Mouse (Mus musculus) CH12.LX (cell line): ENCODE data around the gene Tfg. TPM values are rescaled to one million over a fixed set of nuclear protein-coding genes. Genes with fewer than 3 reads are reported as not detected.

Source experiments
- DNase-seq: peaks from one replicate; pipeline ENCODE4 v3.0.0-alpha.2; 2013; ENCODE audit errors: extremely low read depth
- H3K27ac ChIP-seq: 2 replicates; pipeline ENCODE4 v1.5.1; 2012; ENCODE audit warnings: low read depth, mild to moderate bottlenecking, control low read depth, moderate library complexity; ENCODE audit not compliant: insufficient read depth
- H3K27me3 ChIP-seq: replicated peaks from 2 replicates; pipeline ENCODE3; 2012; ENCODE audit warnings: inconsistent platforms
- H3K36me3 ChIP-seq, 2 experiments: replicated peaks in 1 of 2; 2 replicates each; pipeline versions ENCODE3 to v1.6.1; 2012; ENCODE audit warnings: inconsistent platforms in 1 of 2, low read length in 1 of 2, mild to moderate bottlenecking in 1 of 2, mixed read lengths in 1 of 2, moderate library complexity in 1 of 2; ENCODE audit not compliant: control insufficient read depth in 1 of 2, insufficient read depth in 1 of 2
- H3K4me1 ChIP-seq, 2 experiments: 2 replicates each; pipeline ENCODE4 v1.6.1; 2012; ENCODE audit warnings: inconsistent platforms in 1 of 2, moderate library complexity in 1 of 2; ENCODE audit not compliant: insufficient read depth in 2 of 2, control insufficient read depth in 1 of 2
- H3K4me2 ChIP-seq: 2 replicates; pipeline ENCODE4 v1.6.1; 2012; ENCODE audit warnings: low read depth, mild to moderate bottlenecking, control low read depth; ENCODE audit not compliant: poor library complexity, insufficient read depth, severe bottlenecking
- H3K4me3 ChIP-seq, 3 experiments: fragments of 150-350 bp in 1 of 3; sonication (generic) in 1 of 3; replicated peaks in 1 of 3; 2 replicates each; pipeline versions ENCODE3 to v1.5.1; 2011 to 2012; ENCODE audit warnings: low read depth in 2 of 3, low read length in 2 of 3, mild to moderate bottlenecking in 2 of 3, moderate library complexity in 2 of 3, control low read depth in 1 of 3, improper control_type of control experiment in 1 of 3, inconsistent platforms in 1 of 3, mixed read lengths in 1 of 3; ENCODE audit not compliant: poor library complexity in 1 of 3
- H3K79me2 ChIP-seq: replicated peaks from 2 replicates; pipeline ENCODE4 v1.6.1; 2012; ENCODE audit warnings: mild to moderate bottlenecking, moderate library complexity; ENCODE audit not compliant: control insufficient read depth, poor library complexity, insufficient read depth, severe bottlenecking; ENCODE audit errors: extremely low read depth
- H3K9ac ChIP-seq: 2 replicates; pipeline ENCODE4 v1.6.1; 2012; ENCODE audit warnings: low read depth, mild to moderate bottlenecking, control low read depth, moderate library complexity; ENCODE audit not compliant: insufficient read depth
- H3K9me3 ChIP-seq: replicated peaks from 2 replicates; pipeline ENCODE3; 2012; ENCODE audit warnings: low read length, inconsistent platforms, mixed read lengths
- BHLHE40 ChIP-seq: IDR thresholded peaks from 2 replicates; pipeline ENCODE4 v1.6.1; 2011; ENCODE audit warnings: mild to moderate bottlenecking, low read depth, low read length, improper control_type of control experiment
- CHD1 ChIP-seq: IDR thresholded peaks from 2 replicates; pipeline ENCODE4 v1.6.1; 2012; ENCODE audit warnings: low read depth, low read length, improper control_type of control experiment, inconsistent platforms
- CHD2 ChIP-seq: IDR thresholded peaks from 2 replicates; pipeline ENCODE4 v1.6.1; 2011; ENCODE audit warnings: low read length, improper control_type of control experiment
- CTCF ChIP-seq, 2 experiments: IDR thresholded peaks in 1 of 2; conservative IDR thresholded peaks in 1 of 2; 2 replicates each; pipeline ENCODE4 v1.5.1; 2011 to 2012; ENCODE audit warnings: low read depth in 2 of 2, low read length in 2 of 2, improper control_type of control experiment in 1 of 2, inconsistent platforms in 1 of 2, mild to moderate bottlenecking in 1 of 2, moderate library complexity in 1 of 2
- E2F4 ChIP-seq: IDR thresholded peaks from 2 replicates; pipeline ENCODE4 v1.6.1; 2011; ENCODE audit warnings: low read depth, low read length, improper control_type of control experiment; ENCODE audit not compliant: insufficient replicate concordance
- ELF1 ChIP-seq: IDR thresholded peaks from 2 replicates; pipeline ENCODE4 v1.6.1; 2014; ENCODE audit warnings: low read depth, mild to moderate bottlenecking, inconsistent platforms, low read length, improper control_type of control experiment
- EP300 ChIP-seq: IDR thresholded peaks from 2 replicates; pipeline ENCODE4 v1.6.1; 2011; ENCODE audit warnings: low read length, improper control_type of control experiment
- GABPA ChIP-seq: IDR thresholded peaks from 2 replicates; pipeline ENCODE4 v1.6.1; 2012; ENCODE audit warnings: low read depth, low read length, improper control_type of control experiment, inconsistent platforms; ENCODE audit not compliant: insufficient replicate concordance
- HCFC1 ChIP-seq: IDR thresholded peaks from 2 replicates; pipeline ENCODE4 v1.6.1; 2012; ENCODE audit warnings: low read depth, mild to moderate bottlenecking, inconsistent platforms, low read length, improper control_type of control experiment
- IRF4 ChIP-seq: IDR thresholded peaks from 2 replicates; pipeline ENCODE4 v1.6.1; 2014; ENCODE audit warnings: low read depth, mild to moderate bottlenecking, inconsistent platforms, low read length, improper control_type of control experiment
- JUN ChIP-seq: IDR thresholded peaks from 2 replicates; pipeline ENCODE4 v1.6.1; 2011; ENCODE audit warnings: low read depth, mild to moderate bottlenecking, low read length, improper control_type of control experiment, moderate library complexity; ENCODE audit not compliant: insufficient read depth
- JUND ChIP-seq: conservative IDR thresholded peaks from 2 replicates; pipeline ENCODE4 v1.6.1; 2011; ENCODE audit warnings: low read depth, low read length, improper control_type of control experiment
- MAFK ChIP-seq: IDR thresholded peaks from 2 replicates; pipeline ENCODE4 v1.6.1; 2011; ENCODE audit warnings: low read length, improper control_type of control experiment; ENCODE audit not compliant: insufficient replicate concordance
- MAX ChIP-seq: IDR thresholded peaks from 2 replicates; pipeline ENCODE4 v1.6.1; 2011; ENCODE audit warnings: low read length, improper control_type of control experiment
- MAZ ChIP-seq: IDR thresholded peaks from 2 replicates; pipeline ENCODE4 v1.6.1; 2012; ENCODE audit warnings: low read depth, mild to moderate bottlenecking, inconsistent platforms, low read length, improper control_type of control experiment, moderate library complexity
- MEF2A ChIP-seq: IDR thresholded peaks from 2 replicates; pipeline ENCODE4 v1.6.1; 2014; ENCODE audit warnings: low read depth, mild to moderate bottlenecking, inconsistent platforms, low read length, improper control_type of control experiment, borderline replicate concordance
- MXI1 ChIP-seq: IDR thresholded peaks from 2 replicates; pipeline ENCODE4 v1.6.1; 2011; ENCODE audit warnings: mild to moderate bottlenecking, low read depth, low read length, improper control_type of control experiment
- MYC ChIP-seq: IDR thresholded peaks from 2 replicates; pipeline ENCODE4 v1.6.1; 2011; ENCODE audit warnings: low read depth, mild to moderate bottlenecking, improper control_type of control experiment, low read length
- NELFE ChIP-seq: IDR thresholded peaks from 2 replicates; pipeline ENCODE4 v1.6.1; 2011; ENCODE audit warnings: low read depth, low read length, improper control_type of control experiment
- NRF1 ChIP-seq: IDR thresholded peaks from 2 replicates; pipeline ENCODE4 v1.6.1; 2014; ENCODE audit warnings: low read depth, mild to moderate bottlenecking, inconsistent platforms, low read length, improper control_type of control experiment, moderate library complexity
- PAX5 ChIP-seq: IDR thresholded peaks from 2 replicates; pipeline ENCODE4 v1.6.1; 2012; ENCODE audit warnings: low read length, inconsistent platforms, mixed read lengths
- POLR2A ChIP-seq: IDR thresholded peaks from 2 replicates; pipeline ENCODE4 v1.6.1; 2011; ENCODE audit warnings: low read depth, mild to moderate bottlenecking, improper control_type of control experiment, low read length
- POLR2AphosphoS2 ChIP-seq: IDR thresholded peaks from 2 replicates; pipeline ENCODE4 v1.6.1; 2011; ENCODE audit warnings: low read depth, low read length, improper control_type of control experiment
- RAD21 ChIP-seq: IDR thresholded peaks from 2 replicates; pipeline ENCODE4 v1.6.1; 2011; ENCODE audit warnings: low read depth, mild to moderate bottlenecking, low read length, improper control_type of control experiment, moderate library complexity
- RCOR1 ChIP-seq: conservative IDR thresholded peaks from 2 replicates; pipeline ENCODE4 v1.6.1; 2012; ENCODE audit warnings: low read depth, mild to moderate bottlenecking, inconsistent platforms, low read length, improper control_type of control experiment
- SIN3A ChIP-seq: IDR thresholded peaks from 2 replicates; pipeline ENCODE4 v1.6.1; 2012; ENCODE audit warnings: low read length, improper control_type of control experiment, inconsistent platforms
- SMC3 ChIP-seq: IDR thresholded peaks from 2 replicates; pipeline ENCODE4 v1.6.1; 2011; ENCODE audit warnings: low read depth, low read length, improper control_type of control experiment
- TBP ChIP-seq: conservative IDR thresholded peaks from 2 replicates; pipeline ENCODE4 v1.6.1; 2011; ENCODE audit warnings: low read depth, low read length, improper control_type of control experiment
- TCF12 ChIP-seq: IDR thresholded peaks from 2 replicates; pipeline ENCODE4 v1.6.1; 2014; ENCODE audit warnings: low read depth, mild to moderate bottlenecking, inconsistent platforms, low read length, improper control_type of control experiment
- UBTF ChIP-seq: IDR thresholded peaks from 2 replicates; pipeline ENCODE4 v1.6.1; 2012; ENCODE audit warnings: low read depth, mild to moderate bottlenecking, inconsistent platforms, low read length, improper control_type of control experiment, moderate library complexity
- USF1 ChIP-seq: IDR thresholded peaks from 2 replicates; pipeline ENCODE4 v1.6.1; 2014; ENCODE audit warnings: low read depth, mild to moderate bottlenecking, inconsistent platforms, low read length, improper control_type of control experiment
- USF2 ChIP-seq: conservative IDR thresholded peaks from 2 replicates; pipeline ENCODE4 v1.6.1; 2011; ENCODE audit warnings: low read depth, low read length, improper control_type of control experiment
- ZC3H11A ChIP-seq: IDR thresholded peaks from 2 replicates; pipeline ENCODE4 v1.6.1; 2012; ENCODE audit warnings: low read depth, mild to moderate bottlenecking, inconsistent platforms, low read length, improper control_type of control experiment
- ZKSCAN1 ChIP-seq: IDR thresholded peaks from 2 replicates; pipeline ENCODE4 v1.6.1; 2012; ENCODE audit warnings: low read depth, inconsistent platforms, low read length, improper control_type of control experiment, borderline replicate concordance
- ZMIZ1 ChIP-seq: IDR thresholded peaks from 2 replicates; pipeline ENCODE4 v1.6.1; 2012; ENCODE audit warnings: low read depth, mild to moderate bottlenecking, inconsistent platforms, low read length, improper control_type of control experiment
- ZNF384 ChIP-seq: IDR thresholded peaks from 2 replicates; pipeline ENCODE4 v1.6.1; 2012; ENCODE audit warnings: low read depth, low read length, improper control_type of control experiment, inconsistent platforms
- dilution Hi-C: fragments of 300-500 bp; cut with MboI; formaldehyde crosslinking; loops from 2 replicates; pipeline ENCODE4 v1.14.3; 2020; ENCODE audit warnings: low sequenced_read_pairs; ENCODE audit not compliant: extremely low pct_unique_long_range_greater_than_20kb, extremely low pct_ligation_motif_present
- in situ Hi-C: fragments of 300-500 bp; cut with MboI; formaldehyde crosslinking; loops from 3 replicates; pipeline ENCODE4 v1.14.3; 2019; ENCODE audit warnings: low sequenced_read_pairs, low pct_ligation_motif_present, low pct_unique_long_range_greater_than_20kb, mixed read lengths
- polyA plus RNA-seq: library from polyadenylated mRNA; unstranded; fragments of >175 nt; gene quantifications from 2 replicates; pipeline ENCODE4 v1.2.1, GENCODE M21; 2012; ENCODE audit warnings: low read depth; ENCODE audit not compliant: insufficient read length
- total RNA-seq, 2 experiments: library from RNA; depleted of rRNA; stranded (reverse); fragments of 300-350 nt in 1 of 2; fragments of >200 nt in 1 of 2; gene quantifications; 2 replicates each; pipeline ENCODE4 v1.2.3; 2012 to 2014

Gene Tfg
- total RNA-seq (2012; rRNA removed): 54.2 and 56.7 TPM in 2 replicates
- total RNA-seq (2014; rRNA removed): 103 and 104 TPM in 2 replicates
- 84.1 and 132 TPM in 2 replicates for polyA plus RNA-seq

DNA sequence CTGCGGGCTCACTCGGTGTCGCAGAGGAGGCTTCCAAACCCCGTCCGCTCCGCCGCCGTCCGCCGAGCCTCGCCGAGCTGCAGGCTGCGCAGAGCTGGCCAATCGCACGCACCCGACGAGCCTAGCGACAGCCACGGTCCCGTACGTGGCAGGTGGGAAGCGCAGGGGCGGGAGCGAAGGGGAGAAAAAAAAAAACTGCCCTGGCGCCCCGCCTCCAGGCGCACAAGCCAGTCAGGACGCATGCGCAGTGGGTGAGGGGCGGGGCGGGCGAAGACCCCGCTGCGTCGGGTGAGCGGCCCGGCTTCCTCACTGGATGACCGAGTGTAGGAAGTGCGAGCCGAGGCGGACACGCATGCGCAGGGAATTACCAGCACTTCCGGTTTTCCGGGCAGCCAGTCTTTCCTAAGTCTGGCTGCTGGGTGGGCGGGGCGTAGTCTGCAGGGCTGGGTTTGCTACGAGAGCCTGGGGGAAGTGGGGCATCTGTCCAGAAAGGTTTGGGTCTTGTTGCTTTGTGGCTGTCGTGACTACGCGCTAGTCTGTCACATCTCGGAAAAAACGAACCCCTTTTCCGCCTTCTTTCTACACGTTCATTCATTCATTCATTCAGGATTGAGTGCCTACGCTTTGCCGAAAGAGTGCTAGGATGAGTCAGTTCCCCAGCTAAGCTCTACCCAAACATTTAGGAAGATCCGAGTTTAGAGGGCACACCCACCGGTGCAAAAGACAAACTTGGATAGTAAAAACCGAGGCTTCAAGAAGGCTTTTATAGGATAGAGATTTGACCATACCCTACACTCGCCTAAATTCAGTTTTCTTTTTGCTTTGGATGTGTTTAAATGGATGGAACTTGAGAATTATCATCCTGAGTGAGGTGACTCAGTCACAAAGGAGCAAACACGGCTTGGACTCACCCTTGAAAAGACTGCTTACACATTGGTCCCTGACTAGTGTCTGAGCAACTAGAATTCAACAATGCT, at the start of gene Tfg:
TSS of gene Tfg (minus strand) at position 227 of the 977 bp plus-strand sequence.
- in situ Hi-C loops: loop anchor here (25.0 kb wide), 1 partner anchor 780 kb away; the partner anchor contains the start of gene Cep97
- peak; percentile 100 for DNase-seq
- peaks cover 2 to 31% of the 10 kb centered on the region in 2 experiments; a peak in 3 of 4 replicates for H3K4me1 ChIP-seq
- peaks cover under 1 to 8% of the 10 kb centered on the region in 2 experiments for H3K36me3 ChIP-seq
- peak within 1 kb of the TSS; percentile 75 to 93 (median 82) for H3K4me3 ChIP-seq
- dilution Hi-C loops: no loop called here
- peak within 1 kb of the TSS; percentile 92 for H3K4me2 ChIP-seq
- H3K9me3 ChIP-seq: no peaks in the 10 kb centered on the region
- H3K27me3 ChIP-seq: no peaks in the 10 kb centered on the region
- peak within 1 kb of the TSS; percentile 97 for H3K9ac ChIP-seq
- H3K27ac ChIP-seq: peak within 1 kb of the TSS; percentile 90
- H3K79me2 ChIP-seq: peaks cover 37% of the 10 kb centered on the region
- TF ChIP-seq TBP: peak; percentile 92
- TF ChIP-seq JUN: no peak
- TF ChIP-seq ZNF384: peak; percentile 100
- no peak for TF ChIP-seq CTCF (conservative IDR thresholded peaks at IDR 0.05 in 1 of 2, IDR thresholded peaks at IDR 0.05 in 1 of 2; ENCODE audit: low read depth in 2 of 2, low read length in 2 of 2)
- TF ChIP-seq MAZ: peak; percentile 72
- TF ChIP-seq ZKSCAN1: no peak
- 0 out of 2 replicates have a peak, but pooled peaks have one; percentile 48 for TF ChIP-seq MYC
- peak; percentile 92 for TF ChIP-seq NELFE
- TF ChIP-seq E2F4: 0 out of 2 replicates have a peak, but pooled peaks have one; percentile 34
- TF ChIP-seq RCOR1: peak; percentile 33; the same call in 1 of the 2 replicates
- peak; percentile 84 for TF ChIP-seq HCFC1
- 0 out of 2 replicates have a peak, but pooled peaks have one; percentile 11 for TF ChIP-seq MAFK
- 0 out of 2 replicates have a peak, but pooled peaks have one; percentile 53 for TF ChIP-seq MEF2A
- peak; percentile 94 for TF ChIP-seq UBTF
- peak; percentile 41; the same call in 1 of the 2 replicates for TF ChIP-seq EP300
- peak; percentile 100 for TF ChIP-seq NRF1
- TF ChIP-seq ELF1: peak; percentile 100
- TF ChIP-seq BHLHE40: peak; percentile 69
- TF ChIP-seq MAX: peak; percentile 84
- TF ChIP-seq MXI1: peak; percentile 71
- peak; percentile 85 for TF ChIP-seq TCF12
- TF ChIP-seq ZC3H11A: no peak
- 0 out of 2 replicates have a peak, but pooled peaks have one; percentile 77 for TF ChIP-seq CHD1
- no peak for TF ChIP-seq USF2
- TF ChIP-seq POLR2A: peak; percentile 98
- TF ChIP-seq ZMIZ1: peak; percentile 89
- TF ChIP-seq SIN3A: peak; percentile 95
- no peak for TF ChIP-seq SMC3
- TF ChIP-seq POLR2AphosphoS2: peak; percentile 95
- TF ChIP-seq IRF4: no peak; the same call in 1 of the 2 replicates
- TF ChIP-seq USF1: 0 out of 2 replicates have a peak, but pooled peaks have one; percentile 1
- TF ChIP-seq CHD2: peak; percentile 68
- TF ChIP-seq GABPA: no peak
- no peak for TF ChIP-seq RAD21
- TF ChIP-seq JUND: no peak
- no peak for TF ChIP-seq PAX5
